In genomic region chr13:98306393-98306792, GRCm38 (mm10) we compare ENCODE assay signal across 18 mouse cellular contexts. TPM values are rescaled to one million over a fixed set of nuclear protein-coding genes. Genes with fewer than 3 reads are reported as not detected.
A peak's percentile ranks its signal among the peaks of the same experiment; 100 is the strongest.
DNase-seq lines count a peak whose midpoint lies in the region; ATAC-seq and TF ChIP-seq lines count a peak whose summit lies in the region.
"Had no signal": no experiment of that assay in that cellular context is flagged by ENCODE, and none has a peak within 500 bp of the region (broad histone marks: within the 10 kb centered on the region; RNA-seq: fewer than 3 reads in every experiment).

No protein-coding gene starts in this region.

- peaks cover 37% of the 10 kb centered on the region for H3K36me3 ChIP-seq in heart, embryonic 13.5 days
- peaks cover 30% of the 10 kb centered on the region for H3K36me3 ChIP-seq in neural tube, embryonic 15.5 days

- peak overlapping the region; percentile 30; the same call in 1 of the 2 replicates for H3K4me2 ChIP-seq in heart, embryonic 13.5 days
- H3K4me2 ChIP-seq in neural tube, embryonic 15.5 days: no peak overlapping the region

- intact Hi-C loops in heart, postnatal 25 days (cut with DNase I): no loop called here

- 36% methylated on average over 5 of the region's 5 CpGs for WGBS in heart, embryonic 13.5 days
- 33% methylated on average over 5 of the region's 5 CpGs for WGBS in lung, adult 2 months
- 40% methylated on average over 5 of the region's 5 CpGs for WGBS in neural tube, embryonic 15.5 days

- peaks cover 13% of the 10 kb centered on the region for H3K4me1 ChIP-seq in heart, embryonic 13.5 days
- peaks cover 4% of the 10 kb centered on the region; the same call in 1 of the 2 replicates for H3K4me1 ChIP-seq in lung, adult 2 months (ENCODE audit: control insufficient read depth, insufficient read depth, low read length)
- H3K4me1 ChIP-seq in neural tube, embryonic 15.5 days: peaks cover 7% of the 10 kb centered on the region; the same call in 1 of the 2 replicates

- no peak overlapping the region for H3K27ac ChIP-seq in heart, embryonic 13.5 days (replicated peaks)
- H3K27ac ChIP-seq in neural tube, embryonic 15.5 days (replicated peaks): peak overlapping the region; percentile 60; the same call in 1 of the 2 replicates
- H3K27ac ChIP-seq: liver, embryonic 14.5 days had no signal

- H3K27me3 ChIP-seq in heart, embryonic 13.5 days (replicated peaks): no peaks in the 10 kb centered on the region
- H3K27me3 ChIP-seq in neural tube, embryonic 15.5 days (replicated peaks): no peaks in the 10 kb centered on the region

- DNase-seq in heart, postnatal 25 days (ENCODE audit: low spot score): no peak
- DNase-seq in lung, postnatal 10 days: peak; percentile 27
- DNase-seq in lung, adult 2 months: no peak
- peak; percentile 21 for DNase-seq in brain, adult 2 months (ENCODE audit: low read depth, low spot score)
- no peak for DNase-seq in thymus, postnatal 14 days
- DNase-seq: adrenal gland, adult 8-10 months; B cell, adult 2 months; cerebellum, adult 11 months; gastrocnemius, postnatal 36 days; layer of hippocampus, adult 9-11 months; left cerebral cortex, postnatal 4 days; spleen, adult 18-20 months had no signal

- no peak overlapping the region for H3K4me3 ChIP-seq in heart, embryonic 13.5 days
- H3K4me3 ChIP-seq in lung, adult 2 months (replicated peaks; ENCODE audit: extremely low read depth, low read depth, low read length): no peak overlapping the region
- H3K4me3 ChIP-seq in neural tube, embryonic 15.5 days (replicated peaks): no peak overlapping the region

- H3K9me3 ChIP-seq in heart, embryonic 13.5 days: no peaks in the 10 kb centered on the region
- no peaks in the 10 kb centered on the region for H3K9me3 ChIP-seq in neural tube, embryonic 15.5 days (replicated peaks)

- TF ChIP-seq POLR2A in lung, adult 2 months (IDR thresholded peaks at IDR 0.05; ENCODE audit: borderline replicate concordance, extremely low read depth, low read depth, low read length): no peak

- ATAC-seq in heart, embryonic 13.5 days (ENCODE audit: extremely low read depth, insufficient number of reproducible peaks, low FRiP score, low TSS enrichment): no peak
- ATAC-seq in neural tube, embryonic 15.5 days (ENCODE audit: low FRiP score): no peak
- no peak for ATAC-seq in monocyte, adult 5-6 weeks (replicated peaks; ENCODE audit: insufficient number of reproducible peaks, low FRiP score, low TSS enrichment, poor library complexity, severe bottlenecking)
- ATAC-seq: intestine, embryonic 16.5 days had no signal

- peak overlapping the region; percentile 25; the same call in 1 of the 2 replicates for H3K9ac ChIP-seq in heart, embryonic 13.5 days
- no peak overlapping the region for H3K9ac ChIP-seq in neural tube, embryonic 15.5 days (replicated peaks)
- H3K9ac ChIP-seq: liver, embryonic 14.5 days had no signal

- no peak for TF ChIP-seq CTCF in lung, adult 2 months (IDR thresholded peaks at IDR 0.05; ENCODE audit: insufficient read depth, low read length)

RNA-seq across cellular contexts. Expression of gene Btf3, which starts 10.4 kb away (rescaled TPM):
- polyA plus RNA-seq in heart, embryonic 13.5 days (2015; fragmentation: Nextera tagmentation; extraction: Ambion mirVana): 385 and 447 TPM in 2 replicates
- 100 to 1,000 TPM; 190 to 219 TPM for total RNA-seq in heart, postnatal 25 days (2021)
- polyA plus RNA-seq in lung, adult 2 months (2012; rRNA removed): 119 and 162 TPM in 2 replicates
- 481 and 531 TPM in 2 replicates for polyA plus RNA-seq in neural tube, embryonic 15.5 days (2015; fragmentation: Nextera tagmentation; extraction: Ambion mirVana)
- 890 to 909 TPM (median 904 TPM) in 3 replicates for total RNA-seq in monocyte, adult 5-6 weeks (2017)

RNA-seq across cellular contexts. Expression of gene Gm21976, which starts 26.7 kb away (rescaled TPM):
- polyA plus RNA-seq in heart, embryonic 13.5 days (2015; fragmentation: Nextera tagmentation; extraction: Ambion mirVana): not detected in 2 replicates
- total RNA-seq in heart, postnatal 25 days (2021): not detected
- polyA plus RNA-seq in lung, adult 2 months (2012; rRNA removed): 0.28 TPM in 1 of 2 replicates, not detected in the other
- polyA plus RNA-seq in neural tube, embryonic 15.5 days (2015; fragmentation: Nextera tagmentation; extraction: Ambion mirVana): not detected in 2 replicates
- total RNA-seq in monocyte, adult 5-6 weeks (2017): 1.3 TPM in 1 of 3 replicates, not detected in the others
- total RNA-seq: adrenal gland, adult 8-10 months; gastrocnemius, postnatal 36 days; left cerebral cortex, postnatal 4 days had no signal
- polyA plus RNA-seq: heart, embryonic 16.5 days; intestine, embryonic 16.5 days; liver, embryonic 14.5 days had no signal

RNA-seq across cellular contexts. Expression of gene Ankra2, which starts 43.5 kb away (rescaled TPM):
- polyA plus RNA-seq in heart, embryonic 13.5 days (2015; fragmentation: Nextera tagmentation; extraction: Ambion mirVana): 14.1 and 14.8 TPM in 2 replicates
- total RNA-seq in heart, postnatal 25 days (2021): 10 to 100 TPM; 33.5 to 35.2 TPM
- 10.9 and 11.8 TPM in 2 replicates for polyA plus RNA-seq in lung, adult 2 months (2012; rRNA removed)
- 55.7 and 71.9 TPM in 2 replicates for polyA plus RNA-seq in neural tube, embryonic 15.5 days (2015; fragmentation: Nextera tagmentation; extraction: Ambion mirVana)
- 38.3 to 47.0 TPM (median 45.0 TPM) in 3 replicates for total RNA-seq in monocyte, adult 5-6 weeks (2017)

RNA-seq across cellular contexts. Expression of gene Utp15, which starts 43.6 kb away (rescaled TPM):
- polyA plus RNA-seq in heart, embryonic 13.5 days (2015; fragmentation: Nextera tagmentation; extraction: Ambion mirVana): 13.5 and 15.0 TPM in 2 replicates
- total RNA-seq in heart, postnatal 25 days (2021): 1 to 10 TPM; 5.5 to 5.6 TPM
- 4.2 and 6.8 TPM in 2 replicates for polyA plus RNA-seq in lung, adult 2 months (2012; rRNA removed)
- 26.7 and 27.9 TPM in 2 replicates for polyA plus RNA-seq in neural tube, embryonic 15.5 days (2015; fragmentation: Nextera tagmentation; extraction: Ambion mirVana)
- total RNA-seq in monocyte, adult 5-6 weeks (2017): 25.2 to 29.2 TPM (median 28.7 TPM) in 3 replicates

RNA-seq across cellular contexts. Expression of gene Foxd1, which starts 47.6 kb away (rescaled TPM):
- polyA plus RNA-seq in heart, embryonic 13.5 days (2015; fragmentation: Nextera tagmentation; extraction: Ambion mirVana): 0.04 TPM in 2 replicates
- total RNA-seq in heart, postnatal 25 days (2021): under 1 TPM in 1 of 2 experiments, not detected in 1; 0.05 TPM
- 0.12 and 0.18 TPM in 2 replicates for polyA plus RNA-seq in lung, adult 2 months (2012; rRNA removed)
- 0.33 and 0.65 TPM in 2 replicates for polyA plus RNA-seq in neural tube, embryonic 15.5 days (2015; fragmentation: Nextera tagmentation; extraction: Ambion mirVana)
- not detected in 3 replicates for total RNA-seq in monocyte, adult 5-6 weeks (2017)
- polyA plus RNA-seq: heart, embryonic 16.5 days; intestine, embryonic 16.5 days had no signal

Comparison
In these comparisons a context has a peak if more than half of its experiments do, and no peak if none do; other contexts are left out.
1. DNase-seq: peak in lung, postnatal 10 days (single experiment) and brain, adult 2 months (single experiment); none in heart, postnatal 25 days (single experiment), lung, adult 2 months (single experiment) and thymus, postnatal 14 days (single experiment).